Mouse (Mus musculus) liver, adult 2 months (tissue): ENCODE measurements around the gene Krtap5-3. TPM values are rescaled to one million over a fixed set of nuclear protein-coding genes. Genes with fewer than 3 reads are reported as not detected.
A peak's percentile ranks its signal among the peaks of the same experiment; 100 is the strongest.

ENCODE experiments used
- DNase-seq: peaks from one replicate; pipeline ENCODE4 v3.0.0-alpha.2; 2011; ENCODE audit warnings: low read depth, low spot score; ENCODE audit errors: extremely low read depth
- H3K27ac ChIP-seq: fragments of 200-500 bp; replicated peaks from 2 replicates; pipeline ENCODE4 v1.5.1; 2012; ENCODE audit warnings: low read depth, mild to moderate bottlenecking, control low read depth, inconsistent platforms, low read length; ENCODE audit not compliant: insufficient read depth
- H3K27me3 ChIP-seq: fragments of 200-500 bp; 2 replicates; pipeline ENCODE4 v1.6.1; 2012; ENCODE audit warnings: mild to moderate bottlenecking, moderate library complexity, low read length, inconsistent platforms; ENCODE audit not compliant: control insufficient read depth, insufficient read depth
- H3K36me3 ChIP-seq: fragments of 200-500 bp; 2 replicates; pipeline ENCODE4 v1.6.1; 2012; ENCODE audit warnings: low read length, inconsistent platforms; ENCODE audit not compliant: control insufficient read depth, insufficient read depth
- H3K4me1 ChIP-seq: fragments of 200-500 bp; 2 replicates; pipeline ENCODE4 v1.6.1; 2011; ENCODE audit warnings: low read length; ENCODE audit not compliant: control insufficient read depth, insufficient read depth
- H3K4me3 ChIP-seq: fragments of 200-500 bp; 2 replicates; pipeline ENCODE4 v1.5.1; 2011; ENCODE audit warnings: low read depth, mild to moderate bottlenecking, control low read depth, low read length, moderate library complexity; ENCODE audit not compliant: insufficient read depth
- H3K79me2 ChIP-seq: fragments of 200-500 bp; 2 replicates; pipeline ENCODE4 v1.6.1; 2012; ENCODE audit warnings: inconsistent platforms, mild to moderate bottlenecking, low read length, moderate library complexity; ENCODE audit not compliant: control insufficient read depth, insufficient read depth
- H3K9ac ChIP-seq: fragments of 200-500 bp; 2 replicates; pipeline ENCODE4 v1.6.1; 2012; ENCODE audit warnings: low read depth, mild to moderate bottlenecking, control low read depth, inconsistent platforms, low read length
- CTCF ChIP-seq: fragments of 200-500 bp; IDR thresholded peaks from 2 replicates; pipeline ENCODE4 v1.5.1; 2011; ENCODE audit warnings: low read depth, low read length, control low read depth
- POLR2A ChIP-seq: fragments of 200-500 bp; IDR thresholded peaks from 2 replicates; pipeline ENCODE4 v1.6.1; 2011; ENCODE audit warnings: low read length, control low read depth; ENCODE audit not compliant: insufficient read depth; ENCODE audit errors: extremely low read depth
- WGBS: fragments of 180-500 bp; shearing (Covaris S2); methylation state at CpG from one replicate; pipeline ENCODE4 v1.1.7; 2018; 5-methylcytosine and 5-hydroxymethylcytosine counted together
- polyA plus RNA-seq: library from polyadenylated mRNA; depleted of rRNA; stranded (reverse); fragments of >200 nt; gene quantifications from 2 replicates; pipeline ENCODE4 v1.2.3, GENCODE M21; 2012; rRNA removed
- total RNA-seq: library from RNA; depleted of rRNA; stranded (reverse); fragments of >200 nt; gene quantifications from 2 replicates; pipeline ENCODE4 v1.2.3, GENCODE M21; 2014; rRNA removed

The Krtap5-3 gene
- total and polyA plus RNA-seq, 2 experiments, result not detected

- 44% methylated on average over 1 of the region's 1 CpGs for WGBS
- H3K4me1 ChIP-seq, result no peaks in the 10 kb centered on the region
- TF ChIP-seq CTCF (no peak), POLR2A (no peak)
- no peak for DNase-seq
- H3K27me3 ChIP-seq, result no peaks in the 10 kb centered on the region
- no peaks in the 10 kb centered on the region for H3K36me3 ChIP-seq
- H3K9ac ChIP-seq, result no peak overlapping the region
- H3K79me2 ChIP-seq, result no peaks in the 10 kb centered on the region
- H3K27ac ChIP-seq, result no peak overlapping the region
- no peak overlapping the region for H3K4me3 ChIP-seq
Observed at GRCm38 (mm10) chr7:142231540-142231939, 30.4 kb downstream of the Krtap5-3 start.

GRCm38 (mm10) chr7:142240978-142241377 lies 39.8 kb downstream of the Krtap5-3 start, which contains the start of gene Gm40460:
Gene Gm40460 (minus strand): TSS chr7:142241078.
- Histone ChIP-seq H3K27me3 (no peaks in the 10 kb centered on the region), H3K4me1 (no peaks in the 10 kb centered on the region), H3K36me3 (no peaks in the 10 kb centered on the region), H3K27ac (no peak within 1 kb of the TSS), H3K79me2 (no peaks in the 10 kb centered on the region), H3K4me3 (no peak within 1 kb of the TSS), H3K9ac (no peak within 1 kb of the TSS)
- 53% methylated on average over 2 of the region's 2 CpGs for WGBS
- TF ChIP-seq POLR2A (no peak), CTCF (no peak)
- no peak for DNase-seq

DNA sequence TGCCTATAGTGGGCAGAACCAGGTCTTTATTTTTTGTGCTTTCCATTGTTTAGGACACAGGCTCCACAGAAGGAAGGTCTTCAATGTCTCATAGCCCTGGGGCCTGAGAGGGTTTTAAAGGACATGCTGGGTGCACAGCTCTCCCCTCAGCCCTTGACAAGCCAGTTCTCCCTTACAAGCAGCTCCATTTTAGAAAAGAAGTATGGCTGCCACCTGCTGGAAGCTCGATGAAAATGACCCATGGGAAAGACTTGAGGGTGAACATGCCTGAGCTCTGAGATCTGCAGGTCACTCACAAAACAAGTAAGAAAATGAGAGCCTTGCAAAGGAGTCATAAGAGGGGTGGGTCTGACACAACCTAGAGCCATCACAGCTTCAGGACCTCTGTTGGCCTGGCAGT lies 48.7 kb downstream of the Krtap5-3 start:
- WGBS, result 0% methylated on average over 1 of the region's 1 CpGs

More for the DNA sequence above, 48.7 kb downstream of the Krtap5-3 start:
- TF ChIP-seq CTCF, result peak; percentile 34
- TF ChIP-seq POLR2A, result no peak
- H3K4me1 ChIP-seq, result no peaks in the 10 kb centered on the region
- H3K9ac ChIP-seq, result no peak overlapping the region
- no peaks in the 10 kb centered on the region for H3K36me3 ChIP-seq
- H3K79me2 ChIP-seq, result no peaks in the 10 kb centered on the region
- peaks cover 3% of the 10 kb centered on the region; the same call in 1 of the 2 replicates for H3K27me3 ChIP-seq
- H3K4me3 ChIP-seq, result no peak overlapping the region
- H3K27ac ChIP-seq, result no peak overlapping the region
- DNase-seq, result peak; percentile 8

Other genes with a start within 250 kb of the Krtap5-3 start
- gene Mob2, start 140.3 kb upstream of the Krtap5-3 start, total RNA-seq, result 26.2 and 27.6 TPM in 2 replicates
- gene Mob2, start 140.3 kb upstream of the Krtap5-3 start, polyA plus RNA-seq, result 24.0 and 26.4 TPM in 2 replicates
- under 0.01 and 0.07 TPM in 2 replicates for gene Dusp8, start 105.5 kb upstream of the Krtap5-3 start, total RNA-seq
- 0.16 and 0.48 TPM in 2 replicates for gene Dusp8, start 105.5 kb upstream of the Krtap5-3 start, polyA plus RNA-seq
- gene Gm45618, start 80.6 kb upstream of the Krtap5-3 start, total RNA-seq, result not detected in 2 replicates
- gene Gm45618, start 80.6 kb upstream of the Krtap5-3 start, polyA plus RNA-seq, result not detected in 2 replicates
- not detected in 2 replicates for gene Gm39115, start 65.3 kb upstream of the Krtap5-3 start, total RNA-seq
- gene Gm39115, start 65.3 kb upstream of the Krtap5-3 start, polyA plus RNA-seq, result not detected in 2 replicates
- not detected in 2 replicates for gene Gm45337, start 56.8 kb upstream of the Krtap5-3 start, total RNA-seq
- not detected in 2 replicates for gene Gm45337, start 56.8 kb upstream of the Krtap5-3 start, polyA plus RNA-seq
- not detected in 2 replicates for gene Gm29735, start 44.3 kb upstream of the Krtap5-3 start, total RNA-seq
- gene Gm29735, start 44.3 kb upstream of the Krtap5-3 start, polyA plus RNA-seq, result not detected in 2 replicates
- not detected in 2 replicates for gene Gm4553, start 35.6 kb upstream of the Krtap5-3 start, total RNA-seq
- not detected in 2 replicates for gene Gm4553, start 35.6 kb upstream of the Krtap5-3 start, polyA plus RNA-seq
- not detected in 2 replicates for gene Krtap5-2, start 25.4 kb upstream of the Krtap5-3 start, total RNA-seq
- gene Krtap5-2, start 25.4 kb upstream of the Krtap5-3 start, polyA plus RNA-seq, result not detected in 2 replicates
- not detected in 2 replicates for gene Gm10153, start 11.0 kb upstream of the Krtap5-3 start, total RNA-seq
- not detected in 2 replicates for gene Gm10153, start 11.0 kb upstream of the Krtap5-3 start, polyA plus RNA-seq
- not detected in 2 replicates for gene Gm7579, start 10.5 kb downstream of the Krtap5-3 start, total RNA-seq
- gene Gm7579, start 10.5 kb downstream of the Krtap5-3 start, polyA plus RNA-seq, result not detected in 2 replicates
- not detected in 2 replicates for gene Krtap5-5, start 28.6 kb downstream of the Krtap5-3 start, total RNA-seq
- gene Krtap5-5, start 28.6 kb downstream of the Krtap5-3 start, polyA plus RNA-seq, result not detected in 2 replicates
- not detected in 2 replicates for gene Gm40460, start 39.7 kb downstream of the Krtap5-3 start, total RNA-seq
- not detected in 2 replicates for gene Gm40460, start 39.7 kb downstream of the Krtap5-3 start, polyA plus RNA-seq
- not detected in 2 replicates for gene Gm2431, start 57.0 kb downstream of the Krtap5-3 start, total RNA-seq
- gene Gm2431, start 57.0 kb downstream of the Krtap5-3 start, polyA plus RNA-seq, result not detected in 2 replicates
- gene Gm4559, start 73.0 kb downstream of the Krtap5-3 start, total RNA-seq, result not detected in 2 replicates
- gene Gm4559, start 73.0 kb downstream of the Krtap5-3 start, polyA plus RNA-seq, result not detected in 2 replicates
- not detected in 2 replicates for gene Krtap5-1, start 95.8 kb downstream of the Krtap5-3 start, total RNA-seq
- not detected in 2 replicates for gene Krtap5-1, start 95.8 kb downstream of the Krtap5-3 start, polyA plus RNA-seq
- not detected in 2 replicates for gene Krtap5-4, start 102.2 kb downstream of the Krtap5-3 start, total RNA-seq
- not detected in 2 replicates for gene Krtap5-4, start 102.2 kb downstream of the Krtap5-3 start, polyA plus RNA-seq
- gene Ifitm10, start 172.4 kb downstream of the Krtap5-3 start, total RNA-seq, result 0.54 and 0.65 TPM in 2 replicates
- gene Ifitm10, start 172.4 kb downstream of the Krtap5-3 start, polyA plus RNA-seq, result 0.71 and 1.00 TPM in 2 replicates
- 126 and 130 TPM in 2 replicates for gene Gm49369, start 181.3 kb downstream of the Krtap5-3 start, total RNA-seq
- 0.38 TPM in 1 of 2 replicates, not detected in the other for gene Gm49369, start 181.3 kb downstream of the Krtap5-3 start, polyA plus RNA-seq
- gene Ctsd, start 186.7 kb downstream of the Krtap5-3 start, total RNA-seq, result 215 and 244 TPM in 2 replicates
- 355 and 444 TPM in 2 replicates for gene Ctsd, start 186.7 kb downstream of the Krtap5-3 start, polyA plus RNA-seq
- gene Syt8, start 233.5 kb downstream of the Krtap5-3 start, total RNA-seq, result not detected in 2 replicates
- gene Syt8, start 233.5 kb downstream of the Krtap5-3 start, polyA plus RNA-seq, result not detected in 2 replicates
- 10.1 TPM in 1 of 2 replicates, not detected in the other for gene Tnni2, start 240.4 kb downstream of the Krtap5-3 start, total RNA-seq
- gene Tnni2, start 240.4 kb downstream of the Krtap5-3 start, polyA plus RNA-seq, result not detected in 2 replicates